Mouse (Mus musculus) MEL (cell line): ENCODE measurements around the gene D430042O09Rik. TPM values are rescaled to one million over a fixed set of nuclear protein-coding genes. Genes with fewer than 3 reads are reported as not detected.

Experiments
- DNase-seq: peaks from one replicate; pipeline ENCODE4 v3.0.0; 2011; ENCODE audit warnings: low read depth, low spot score
- H3K27ac ChIP-seq: 2 replicates; pipeline ENCODE4 v1.5.1; 2012; ENCODE audit warnings: low read depth, mild to moderate bottlenecking, control low read depth, low read length, moderate library complexity; ENCODE audit not compliant: control insufficient read depth
- H3K27me3 ChIP-seq, 2 experiments: fragments of 150-350 bp in 1 of 2; sonication (generic) in 1 of 2; 2 replicates each; pipeline ENCODE4 v1.6.1; 2012; ENCODE audit warnings: low read length in 2 of 2, mild to moderate bottlenecking in 2 of 2, improper control_type of control experiment in 1 of 2, moderate library complexity in 1 of 2; ENCODE audit not compliant: insufficient read depth in 2 of 2, control insufficient read depth in 1 of 2
- H3K36me3 ChIP-seq, 2 experiments: 2 replicates each; pipeline ENCODE4 v1.6.1; 2012 to 2014; ENCODE audit warnings: low read length in 2 of 2, improper control_type of control experiment in 1 of 2, inconsistent platforms in 1 of 2, mild to moderate bottlenecking in 1 of 2; ENCODE audit not compliant: insufficient read depth in 2 of 2, control insufficient read depth in 1 of 2
- H3K4me1 ChIP-seq, 2 experiments: fragments of 150-350 bp in 1 of 2; sonication (generic) in 1 of 2; 2 replicates each; pipeline ENCODE4 v1.6.1; 2012; ENCODE audit warnings: low read length in 2 of 2, improper control_type of control experiment in 1 of 2, mild to moderate bottlenecking in 1 of 2; ENCODE audit not compliant: insufficient read depth in 2 of 2, control insufficient read depth in 1 of 2
- H3K4me3 ChIP-seq, 2 experiments: fragments of 150-350 bp in 1 of 2; sonication (generic) in 1 of 2; 2 replicates each; pipeline ENCODE4 v1.5.1; 2012; ENCODE audit warnings: low read depth in 2 of 2, low read length in 2 of 2, mild to moderate bottlenecking in 2 of 2, moderate library complexity in 2 of 2, control low read depth in 1 of 2, improper control_type of control experiment in 1 of 2; ENCODE audit not compliant: control insufficient read depth in 1 of 2, insufficient read depth in 1 of 2
- H3K79me2 ChIP-seq: 2 replicates; pipeline ENCODE4 v1.6.1; 2012; ENCODE audit warnings: mild to moderate bottlenecking, low read length, moderate library complexity; ENCODE audit not compliant: control insufficient read depth, poor library complexity, insufficient read depth
- H3K9ac ChIP-seq: 2 replicates; pipeline ENCODE4 v1.6.1; 2012; ENCODE audit warnings: low read depth, mild to moderate bottlenecking, control low read depth, low read length, moderate library complexity; ENCODE audit not compliant: control insufficient read depth, poor library complexity, severe bottlenecking
- H3K9me3 ChIP-seq: fragments of 150-350 bp; sonication (generic); replicated peaks from 2 replicates; pipeline ENCODE4 v1.6.1; 2012; ENCODE audit warnings: mild to moderate bottlenecking, low read length, improper control_type of control experiment, moderate library complexity; ENCODE audit not compliant: insufficient read depth
- CHD1 ChIP-seq: IDR thresholded peaks from 2 replicates; pipeline ENCODE4 v1.6.1; 2012; ENCODE audit warnings: low read depth, mild to moderate bottlenecking, inconsistent platforms, low read length, improper control_type of control experiment
- CTCF ChIP-seq, 3 experiments: IDR thresholded peaks in 2 of 3; conservative IDR thresholded peaks in 1 of 3; 2 replicates each; pipeline ENCODE4 v1.5.1; 2011 to 2012; ENCODE audit warnings: low read length in 3 of 3, low read depth in 2 of 3, mild to moderate bottlenecking in 2 of 3, improper control_type of control experiment in 1 of 3, inconsistent platforms in 1 of 3, mixed read lengths in 1 of 3, moderate library complexity in 1 of 3; ENCODE audit not compliant: control insufficient read depth in 1 of 3, insufficient read depth in 1 of 3, poor library complexity in 1 of 3, severe bottlenecking in 1 of 3
- E2F4 ChIP-seq: IDR thresholded peaks from 2 replicates; pipeline ENCODE4 v1.6.1; 2011; ENCODE audit warnings: low read depth, low read length, improper control_type of control experiment, borderline replicate concordance
- ETS1 ChIP-seq: IDR thresholded peaks from 2 replicates; pipeline ENCODE4 v1.6.1; 2012; ENCODE audit warnings: low read depth, mild to moderate bottlenecking, inconsistent platforms, low read length, improper control_type of control experiment, moderate library complexity
- GABPA ChIP-seq: IDR thresholded peaks from 2 replicates; pipeline ENCODE4 v1.6.1; 2012; ENCODE audit warnings: low read depth, mild to moderate bottlenecking, inconsistent platforms, low read length, improper control_type of control experiment, moderate library complexity
- GATA1 ChIP-seq: IDR thresholded peaks from 2 replicates; pipeline ENCODE4 v1.6.1; 2011; ENCODE audit warnings: low read depth, low read length, improper control_type of control experiment
- HCFC1 ChIP-seq: IDR thresholded peaks from 2 replicates; pipeline ENCODE4 v1.6.1; 2012; ENCODE audit warnings: low read depth, mild to moderate bottlenecking, inconsistent platforms, low read length, improper control_type of control experiment, moderate library complexity
- KAT2A ChIP-seq: conservative IDR thresholded peaks from 2 replicates; pipeline ENCODE4 v1.6.1; 2012; ENCODE audit warnings: low read depth, low read length, improper control_type of control experiment, inconsistent platforms
- MAX ChIP-seq: IDR thresholded peaks from 2 replicates; pipeline ENCODE4 v1.6.1; 2011; ENCODE audit warnings: low read length, improper control_type of control experiment
- MEF2A ChIP-seq: IDR thresholded peaks from 2 replicates; pipeline ENCODE4 v1.6.1; 2014; ENCODE audit warnings: low read depth, mild to moderate bottlenecking, inconsistent platforms, low read length, improper control_type of control experiment; ENCODE audit not compliant: poor library complexity, insufficient replicate concordance, severe bottlenecking; ENCODE audit errors: extremely low read depth
- MXI1 ChIP-seq: IDR thresholded peaks from 2 replicates; pipeline ENCODE4 v1.6.1; 2011; ENCODE audit warnings: mild to moderate bottlenecking, low read depth, low read length, improper control_type of control experiment
- MYB ChIP-seq: IDR thresholded peaks from 2 replicates; pipeline ENCODE4 v1.6.1; 2011; ENCODE audit warnings: mild to moderate bottlenecking, low read depth, low read length, improper control_type of control experiment
- MYC ChIP-seq: IDR thresholded peaks from 2 replicates; pipeline ENCODE4 v1.6.1; 2011; ENCODE audit warnings: low read depth, mild to moderate bottlenecking, low read length, improper control_type of control experiment, moderate library complexity
- POLR2A ChIP-seq, 2 experiments: IDR thresholded peaks; 2 replicates each; pipeline ENCODE4 v1.6.1; 2011 to 2012; ENCODE audit warnings: low read length in 2 of 2, mild to moderate bottlenecking in 2 of 2, control low read depth in 1 of 2, improper control_type of control experiment in 1 of 2, low read depth in 1 of 2, moderate library complexity in 1 of 2; ENCODE audit not compliant: control insufficient read depth in 1 of 2, insufficient read depth in 1 of 2, poor library complexity in 1 of 2
- POLR2AphosphoS2 ChIP-seq: IDR thresholded peaks from 2 replicates; pipeline ENCODE4 v1.6.1; 2011; ENCODE audit warnings: low read length, improper control_type of control experiment
- POLR2AphosphoS5 ChIP-seq: IDR thresholded peaks from 2 replicates; pipeline ENCODE4 v1.6.1; 2012; ENCODE audit warnings: low read depth, borderline replicate concordance, mild to moderate bottlenecking, inconsistent platforms, low read length, moderate library complexity, mixed read lengths
- RCOR1 ChIP-seq: IDR thresholded peaks from 2 replicates; pipeline ENCODE4 v1.6.1; 2012; ENCODE audit warnings: low read depth, mild to moderate bottlenecking, inconsistent platforms, low read length, improper control_type of control experiment
- TAL1 ChIP-seq: IDR thresholded peaks from 2 replicates; pipeline ENCODE4 v1.6.1; 2012; ENCODE audit warnings: mild to moderate bottlenecking, inconsistent platforms, low read length, moderate library complexity, mixed read lengths
- TBP ChIP-seq: IDR thresholded peaks from 2 replicates; pipeline ENCODE4 v1.8.0; 2011; ENCODE audit warnings: low read depth, low read length, improper control_type of control experiment
- TCF12 ChIP-seq: IDR thresholded peaks from 2 replicates; pipeline ENCODE4 v1.6.1; 2014; ENCODE audit warnings: low read depth, mild to moderate bottlenecking, inconsistent platforms, low read length, improper control_type of control experiment, moderate library complexity
- USF2 ChIP-seq, 2 experiments: IDR thresholded peaks; 2 replicates each; pipeline ENCODE4 v1.6.1; 2011 to 2012; ENCODE audit warnings: improper control_type of control experiment in 2 of 2, low read length in 2 of 2, borderline replicate concordance in 1 of 2, inconsistent platforms in 1 of 2, low read depth in 1 of 2, mild to moderate bottlenecking in 1 of 2; ENCODE audit not compliant: insufficient read depth in 1 of 2
- ZKSCAN1 ChIP-seq: IDR thresholded peaks from 2 replicates; pipeline ENCODE4 v1.6.1; 2012; ENCODE audit warnings: low read depth, mild to moderate bottlenecking, inconsistent platforms, low read length, improper control_type of control experiment, moderate library complexity
- ZMIZ1 ChIP-seq: IDR thresholded peaks from 2 replicates; pipeline ENCODE4 v1.6.1; 2012; ENCODE audit warnings: low read depth, mild to moderate bottlenecking, inconsistent platforms, low read length, improper control_type of control experiment, moderate library complexity
- polyA plus RNA-seq, 2 experiments: library from polyadenylated mRNA; stranded (reverse) in 1 of 2; unstranded in 1 of 2; fragments of >175 nt in 1 of 2; fragments of >200 nt in 1 of 2; gene quantifications; 2 replicates each; pipeline versions ENCODE4 v1.2.1 to v1.2.4; 2012; ENCODE audit warnings: low replicate concordance in 2 of 2, low read depth in 1 of 2; ENCODE audit not compliant: insufficient read length in 2 of 2, insufficient read depth in 1 of 2, missing spikeins in 1 of 2
- total RNA-seq: library from RNA; depleted of rRNA; stranded (reverse); fragments of 300-350 nt; gene quantifications from 2 replicates; pipeline ENCODE4 v1.2.3, GENCODE M21; 2012

Gene D430042O09Rik
- total and polyA plus RNA-seq, 3 experiments = 6.2 to 12.8 TPM; not detected in 1

DNA sequence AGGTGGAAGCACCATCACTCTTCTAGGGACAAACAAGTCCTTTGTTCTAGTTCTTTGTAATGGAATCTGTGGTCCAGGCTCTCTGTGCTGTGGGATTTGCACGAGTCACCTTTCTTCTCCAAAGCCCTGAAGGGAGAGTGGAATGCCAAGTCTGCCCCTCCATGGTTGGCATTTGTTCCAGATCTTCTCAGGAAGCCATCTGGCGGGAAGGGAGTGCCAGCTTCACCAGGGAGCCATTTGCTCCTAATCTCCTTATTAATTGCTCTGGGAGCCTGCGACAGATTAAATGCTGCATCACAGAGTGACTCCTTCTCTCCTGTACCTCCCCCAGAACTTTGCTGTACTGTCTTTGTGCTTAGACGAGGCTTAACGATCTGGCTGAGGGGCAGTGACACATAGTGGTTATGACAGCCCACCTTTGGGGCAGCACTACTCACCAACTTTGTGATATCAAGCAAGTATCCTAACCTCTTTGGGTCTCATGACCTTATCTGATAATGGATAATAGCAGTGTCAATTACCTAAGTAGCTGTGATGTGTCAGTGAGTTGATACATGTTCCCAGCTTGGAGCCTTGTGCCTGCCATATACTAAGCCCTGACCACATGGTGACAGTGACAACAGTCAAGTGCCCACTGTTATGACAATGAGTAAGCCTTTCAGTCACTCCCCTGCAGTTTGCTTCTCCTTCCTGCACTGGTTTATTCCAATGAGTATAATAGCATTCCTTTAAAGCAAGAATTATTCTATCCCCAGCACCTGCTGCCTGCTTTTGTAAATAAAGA lies 15.7 kb downstream of the D430042O09Rik start:
- Histone ChIP-seq H3K27ac (no peak overlapping the region), H3K79me2 (no peaks in the 10 kb centered on the region), H3K9ac (no peak overlapping the region), H3K36me3 (no peaks in the 10 kb centered on the region), H3K27me3 (no peaks in the 10 kb centered on the region), H3K4me1 (0 out of 4 replicates have a peak, but pooled peaks cover 0 to 2% of the 10 kb centered on the region in 2 experiments), H3K4me3 (no peak overlapping the region), H3K9me3 (no peaks in the 10 kb centered on the region)
- DNase-seq = no peak
- TF ChIP-seq ETS1 (no peak), KAT2A (no peak), HCFC1 (no peak), MYC (no peak), GABPA (no peak), POLR2AphosphoS2 (no peak), CTCF (IDR thresholded peaks at IDR 0.05 in 2 of 3, conservative IDR thresholded peaks at IDR 0.05 in 1 of 3; ENCODE audit: control insufficient read depth in 1 of 3, insufficient read depth in 1 of 3, low read depth in 2 of 3, low read length in 3 of 3, poor library complexity in 1 of 3, severe bottlenecking in 1 of 3) (no peak)

DNA sequence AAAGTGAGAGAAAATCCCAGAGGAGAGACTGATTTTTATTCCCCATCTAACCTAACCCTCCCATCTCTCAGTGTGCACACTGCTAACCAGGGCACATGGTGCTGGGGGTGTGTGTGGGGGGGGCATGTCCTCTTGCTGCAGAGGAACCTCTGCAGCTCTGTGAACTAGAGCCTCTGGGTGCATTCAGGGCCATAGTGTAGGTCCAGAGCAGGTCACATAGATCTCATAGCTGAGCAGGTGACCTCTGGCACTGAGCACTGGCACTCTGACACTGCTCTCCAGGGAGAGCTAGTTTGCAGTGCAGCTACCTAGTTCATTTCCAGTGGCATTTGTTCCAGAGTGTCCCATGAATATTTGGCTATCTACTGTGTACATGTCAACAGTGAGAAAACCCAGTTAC lies 24.0 kb downstream of the D430042O09Rik start:
- no peak overlapping the region for H3K4me3 ChIP-seq
- H3K36me3 ChIP-seq = no peaks in the 10 kb centered on the region
- H3K4me1 ChIP-seq = peaks cover 0 to 9% of the 10 kb centered on the region in 2 experiments; a peak in 2 of 4 replicates
- DNase-seq = no peak
- TF ChIP-seq MAX (no peak), ZMIZ1 (no peak), CHD1 (no peak), TBP (no peak), RCOR1 (no peak), POLR2AphosphoS5 (no peak), TAL1 (no peak), MXI1 (no peak), POLR2A (IDR thresholded peaks at IDR 0.05; ENCODE audit: control insufficient read depth in 1 of 2, insufficient read depth in 1 of 2, low read depth in 1 of 2, low read length in 2 of 2, poor library complexity in 1 of 2) (no peak), MYB (no peak), CTCF (IDR thresholded peaks at IDR 0.05 in 2 of 3, conservative IDR thresholded peaks at IDR 0.05 in 1 of 3; ENCODE audit: control insufficient read depth in 1 of 3, insufficient read depth in 1 of 3, low read depth in 2 of 3, low read length in 3 of 3, poor library complexity in 1 of 3, severe bottlenecking in 1 of 3) (no peak), ZKSCAN1 (no peak), E2F4 (no peak), USF2 (IDR thresholded peaks at IDR 0.05; ENCODE audit: borderline replicate concordance in 1 of 2, insufficient read depth in 1 of 2, low read depth in 1 of 2, low read length in 2 of 2) (no peak), KAT2A (no peak), GATA1 (no peak), TCF12 (no peak), GABPA (no peak), MEF2A (no peak)
- H3K79me2 ChIP-seq = no peaks in the 10 kb centered on the region
- H3K27me3 ChIP-seq = no peaks in the 10 kb centered on the region
- H3K9me3 ChIP-seq = no peaks in the 10 kb centered on the region
- H3K9ac ChIP-seq = no peak overlapping the region
- H3K27ac ChIP-seq = no peak overlapping the region
